Mouse (Mus musculus) erythroblast, embryonic 14.5 days (primary cell): ENCODE results near the gene Gemin7. TPM values are rescaled to one million over a fixed set of nuclear protein-coding genes. Genes with fewer than 3 reads are reported as not detected.
A peak's percentile ranks its signal among the peaks of the same experiment; 100 is the strongest.

ENCODE experiments used
- H3K27me3 ChIP-seq: 2 replicates; pipeline ENCODE4 v1.6.1; 2012; ENCODE audit warnings: inconsistent platforms; ENCODE audit not compliant: control insufficient read depth
- H3K36me3 ChIP-seq: 2 replicates; pipeline ENCODE4 v1.6.1; 2012; ENCODE audit warnings: mild to moderate bottlenecking, inconsistent platforms; ENCODE audit not compliant: control insufficient read depth
- H3K4me1 ChIP-seq: 2 replicates; pipeline ENCODE4 v1.6.1; 2012; ENCODE audit warnings: inconsistent platforms; ENCODE audit not compliant: control insufficient read depth
- H3K4me3 ChIP-seq: replicated peaks from 2 replicates; pipeline ENCODE3; 2012; ENCODE audit warnings: moderate library complexity, mild to moderate bottlenecking, inconsistent platforms
- H3K9me3 ChIP-seq: 2 replicates; pipeline ENCODE4 v1.6.1; 2012; ENCODE audit warnings: low read length, inconsistent platforms, mixed read lengths; ENCODE audit not compliant: control insufficient read depth
- GATA1 ChIP-seq: IDR thresholded peaks from 2 replicates; pipeline ENCODE4 v1.6.1; 2012; ENCODE audit warnings: low read length, inconsistent platforms, mixed read lengths
- TAL1 ChIP-seq: IDR thresholded peaks from 3 replicates; pipeline ENCODE4 v1.6.1; 2012; ENCODE audit warnings: low read length, inconsistent platforms, mixed read lengths
- polyA plus RNA-seq: library from polyadenylated mRNA; stranded (reverse); fragments of >175 nt; gene quantifications from 2 replicates; pipeline ENCODE4 v1.2.3, GENCODE M21; 2012

Gene Gemin7
- polyA plus RNA-seq: 12.9 and 13.5 TPM in 2 replicates

- H3K27me3 ChIP-seq: peaks cover 20% of the 10 kb centered on the region
- no peak for TF ChIP-seq GATA1
- TF ChIP-seq TAL1: no peak
- no peaks in the 10 kb centered on the region; the same call in 1 of the 2 replicates for H3K9me3 ChIP-seq
- H3K36me3 ChIP-seq: peaks cover 27% of the 10 kb centered on the region
- peaks cover 67% of the 10 kb centered on the region for H3K4me1 ChIP-seq
- H3K4me3 ChIP-seq: peak within 1 kb of the TSS; percentile 65
Measured at GRCm38 (mm10) chr7:19577141-19577852, at the start of gene Gemin7, which contains the start of gene Zfp296. Gemin7 (minus strand) TSS chr7:19577595. Zfp296 (plus strand) TSS chr7:19577287.

GRCm38 (mm10) chr7:19623433-19623832, 46.0 kb upstream of the Gemin7 start:
- Histone ChIP-seq H3K36me3 (no peaks in the 10 kb centered on the region), H3K4me3 (no peak overlapping the region), H3K4me1 (peaks cover 18% of the 10 kb centered on the region), H3K27me3 (peaks cover 14% of the 10 kb centered on the region), H3K9me3 (no peaks in the 10 kb centered on the region; the same call in 1 of the 2 replicates)
- TF ChIP-seq TAL1 (no peak), GATA1 (no peak)

GRCm38 (mm10) chr7:19622241-19622640, 44.8 kb upstream of the Gemin7 start:
- H3K4me1 ChIP-seq: peaks cover 9% of the 10 kb centered on the region
- H3K36me3 ChIP-seq: no peaks in the 10 kb centered on the region
- no peaks in the 10 kb centered on the region; the same call in 1 of the 2 replicates for H3K9me3 ChIP-seq
- TF ChIP-seq TAL1: no peak
- no peak for TF ChIP-seq GATA1
- H3K27me3 ChIP-seq: peaks cover 14% of the 10 kb centered on the region
- no peak overlapping the region for H3K4me3 ChIP-seq

- Histone ChIP-seq H3K27me3 (peaks cover 14% of the 10 kb centered on the region), H3K9me3 (no peaks in the 10 kb centered on the region; the same call in 1 of the 2 replicates), H3K36me3 (no peaks in the 10 kb centered on the region), H3K4me1 (peaks cover 9% of the 10 kb centered on the region), H3K4me3 (no peak overlapping the region)
- TF ChIP-seq TAL1 (no peak), GATA1 (no peak)
Measured at GRCm38 (mm10) chr7:19620811-19621210, 43.4 kb upstream of the Gemin7 start.

- peaks cover 14% of the 10 kb centered on the region for H3K27me3 ChIP-seq
- peak overlapping the region; percentile 45 for H3K4me3 ChIP-seq
- TF ChIP-seq GATA1 (no peak), TAL1 (no peak)
- H3K9me3 ChIP-seq: no peaks in the 10 kb centered on the region; the same call in 1 of the 2 replicates
- H3K4me1 ChIP-seq: peaks cover 9% of the 10 kb centered on the region
- no peaks in the 10 kb centered on the region for H3K36me3 ChIP-seq
Measured at GRCm38 (mm10) chr7:19619004-19619801, 41.8 kb upstream of the Gemin7 start.

- peaks cover 8% of the 10 kb centered on the region for H3K27me3 ChIP-seq
- H3K36me3 ChIP-seq: no peaks in the 10 kb centered on the region; the same call in 1 of the 2 replicates
- H3K4me1 ChIP-seq: peaks cover 9% of the 10 kb centered on the region
- no peak overlapping the region for H3K4me3 ChIP-seq
- peaks cover 5% of the 10 kb centered on the region for H3K9me3 ChIP-seq
- TF ChIP-seq GATA1: no peak
- no peak for TF ChIP-seq TAL1
Measured at GRCm38 (mm10) chr7:19615036-19615577, 37.7 kb upstream of the Gemin7 start.

GRCm38 (mm10) chr7:19610969-19611368, 33.6 kb upstream of the Gemin7 start:
- no peaks in the 10 kb centered on the region; the same call in 1 of the 2 replicates for H3K36me3 ChIP-seq
- H3K9me3 ChIP-seq: peaks cover 5% of the 10 kb centered on the region
- no peak overlapping the region for H3K4me3 ChIP-seq
- TF ChIP-seq TAL1 (no peak), GATA1 (no peak)
- peaks cover 8% of the 10 kb centered on the region for H3K4me1 ChIP-seq
- H3K27me3 ChIP-seq: no peaks in the 10 kb centered on the region

- H3K27me3 ChIP-seq: no peaks in the 10 kb centered on the region
- peaks cover 8% of the 10 kb centered on the region for H3K4me1 ChIP-seq
- TF ChIP-seq TAL1 (no peak), GATA1 (no peak)
- peaks cover 5% of the 10 kb centered on the region for H3K9me3 ChIP-seq
- no peaks in the 10 kb centered on the region; the same call in 1 of the 2 replicates for H3K36me3 ChIP-seq
- H3K4me3 ChIP-seq: no peak overlapping the region
Measured at GRCm38 (mm10) chr7:19609641-19610332, 32.4 kb upstream of the Gemin7 start.
